Mouse (Mus musculus): ENCODE measurements around the gene Ap4s1.
"Not testable (repeated sequence)": the region's sequence is repeated elsewhere in the genome, so short reads cannot be mapped to it uniquely, and the experiment has no call there.

Ap4s1 gene

GRCm38 (mm10) chr12:51690893-51691844 is at the start of gene Ap4s1:
Gene Ap4s1 (plus strand): TSS chr12:51691033.
- peak; percentile 85 to 88 for DNase-seq

DNA sequence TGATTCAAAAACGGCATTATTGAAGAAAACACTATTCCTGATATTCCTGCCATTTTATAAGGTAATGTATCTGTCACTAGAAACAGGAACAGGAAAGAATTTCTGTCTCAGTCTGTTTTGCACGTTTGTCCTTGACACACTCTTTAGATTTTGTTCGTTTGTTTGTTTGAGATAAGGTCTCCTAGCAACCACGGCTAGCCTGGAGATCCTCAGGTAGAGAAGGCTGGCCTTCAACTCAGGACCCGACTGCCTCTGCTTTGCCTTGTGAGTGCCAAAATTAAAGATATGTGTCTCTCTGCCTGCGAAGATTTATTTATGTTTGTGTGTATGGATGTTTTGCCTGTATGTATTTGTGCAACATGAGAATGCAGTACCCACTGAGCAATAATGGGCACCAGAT is 49.0 kb upstream of the Ap4s1 start:
- DNase-seq = no peak

GRCm38 (mm10) chr12:51649401-51649800 is 41.4 kb upstream of the Ap4s1 start:
- DNase-seq = not testable (repeated sequence)

GRCm38 (mm10) chr12:51655944-51656465 is 34.8 kb upstream of the Ap4s1 start:
- DNase-seq = no peak

DNA sequence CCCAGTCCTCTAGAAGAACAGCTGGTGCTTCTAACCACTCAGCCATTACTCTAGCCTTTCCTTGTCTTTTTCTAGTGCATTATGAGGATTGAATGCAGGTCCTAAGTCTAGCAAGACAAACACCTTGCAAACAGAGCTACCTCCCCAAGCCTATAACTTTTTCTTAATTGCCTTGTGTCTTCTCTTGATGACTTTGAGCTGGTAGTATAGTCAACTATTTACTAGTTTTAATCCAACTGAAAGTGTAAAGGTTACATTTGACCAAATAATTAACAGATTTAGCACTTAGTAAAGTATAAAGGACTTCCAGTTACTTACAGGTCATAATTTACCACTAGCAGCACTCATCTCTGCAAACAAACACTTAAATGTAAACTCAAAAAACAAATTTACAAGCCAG is 27.8 kb upstream of the Ap4s1 start:
- no peak for DNase-seq

DNA sequence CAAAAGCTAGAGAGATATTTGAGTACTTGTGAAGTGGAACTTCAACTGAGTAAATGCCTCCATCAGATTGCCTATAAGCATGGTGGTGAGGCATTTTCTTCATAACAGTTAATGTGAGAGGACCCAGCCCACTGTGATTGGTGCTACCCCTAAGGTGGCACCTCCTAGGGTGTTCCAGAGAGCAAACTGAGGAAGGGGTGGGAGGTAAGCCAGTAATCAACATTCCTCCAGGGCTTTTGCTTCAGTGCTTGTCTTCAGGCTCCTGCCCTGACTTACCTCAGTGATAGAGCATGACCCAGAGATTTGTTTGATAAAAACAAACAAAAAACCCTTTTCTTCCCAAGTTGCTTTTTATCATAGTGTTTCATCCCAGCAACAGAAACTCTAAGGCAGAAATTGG is 26.9 kb upstream of the Ap4s1 start:
- no peak for DNase-seq

DNA sequence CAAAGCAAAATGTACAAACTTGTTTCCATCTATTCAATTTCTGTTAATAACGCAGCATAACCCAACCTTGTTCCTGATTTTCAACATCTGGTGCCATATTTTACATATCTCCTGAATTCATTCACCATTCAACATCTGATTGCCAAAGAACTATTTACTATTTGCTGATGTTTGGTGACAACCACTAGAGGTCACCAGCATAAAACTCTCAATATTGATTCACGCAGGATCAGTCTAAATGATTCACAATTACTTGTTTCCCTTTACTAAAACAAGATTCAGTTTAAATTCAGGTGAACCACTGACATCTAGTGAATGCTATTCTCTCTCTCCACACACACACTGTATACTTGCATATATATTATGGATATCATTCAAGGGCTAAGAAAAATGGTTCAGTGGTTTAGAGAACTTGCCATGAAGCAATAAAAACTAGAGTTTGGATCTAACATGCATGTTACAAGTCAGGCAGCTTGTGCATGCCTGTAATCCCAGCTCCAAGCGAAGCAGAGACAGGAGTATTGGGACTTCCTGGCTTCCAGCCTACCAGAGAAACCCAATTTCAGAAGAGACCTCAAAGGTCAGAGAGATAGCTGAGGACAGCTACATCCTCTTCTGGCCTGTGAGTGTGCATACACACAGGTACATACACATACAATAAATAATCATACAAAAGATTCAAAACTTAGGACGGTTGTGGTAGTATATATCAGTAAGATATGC is 24.0 kb upstream of the Ap4s1 start:
- DNase-seq = no peak

DNA sequence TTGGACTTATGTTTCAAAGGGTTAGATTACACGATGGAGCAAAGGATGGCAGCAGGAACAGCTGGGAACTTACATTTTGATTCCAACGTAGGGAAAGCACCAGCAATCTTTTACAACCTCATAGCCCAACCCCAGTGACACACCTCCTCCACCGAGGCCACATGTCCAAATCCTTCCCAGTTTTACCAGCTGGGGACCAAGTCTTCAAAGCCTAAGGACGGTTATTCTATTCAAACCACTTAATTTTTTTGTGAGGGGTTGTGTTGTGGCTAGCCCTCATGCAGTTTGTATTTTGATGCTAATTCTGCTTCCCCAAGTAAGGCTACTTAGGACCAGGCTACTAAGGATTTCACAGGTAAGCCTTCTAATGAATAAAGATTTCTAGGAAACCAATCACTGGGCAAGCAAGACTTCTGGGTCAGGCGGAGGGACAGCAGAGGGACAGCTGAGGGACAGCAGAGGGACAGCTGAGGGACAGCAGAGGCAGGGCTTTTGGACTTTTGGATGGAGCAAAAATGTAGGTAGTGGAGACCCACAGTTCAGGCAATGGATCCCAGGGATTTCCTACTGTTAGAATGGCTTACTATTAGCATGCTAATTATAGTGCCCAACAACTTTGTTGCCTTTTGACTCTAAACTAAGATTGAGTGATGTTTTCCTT is 19.5 kb upstream of the Ap4s1 start:
- no peak for DNase-seq

- DNase-seq = no peak
Measured at GRCm38 (mm10) chr12:51673270-51673669, 17.6 kb upstream of the Ap4s1 start.

DNA sequence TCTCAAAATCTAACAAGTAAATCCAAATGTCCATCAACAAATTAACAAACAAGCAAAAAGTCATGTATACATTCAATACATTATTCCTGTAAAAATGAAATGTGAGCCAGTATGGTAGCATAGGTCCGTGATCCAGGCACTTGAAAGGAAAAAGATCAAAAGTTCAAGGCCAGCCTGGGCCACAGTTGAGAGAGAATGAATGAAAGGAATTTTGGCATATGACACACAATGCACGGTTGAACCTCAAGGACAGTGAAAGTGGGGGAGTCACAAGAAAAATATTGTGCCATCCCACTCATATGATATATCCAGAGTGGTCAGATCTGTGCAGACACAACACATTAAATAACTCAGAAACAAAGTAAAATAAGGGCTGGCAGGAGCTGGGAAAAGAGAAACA is 14.4 kb upstream of the Ap4s1 start:
- DNase-seq = no peak

GRCm38 (mm10) chr12:51678844-51679243 is 12.0 kb upstream of the Ap4s1 start:
- peak; percentile 46 to 58 for DNase-seq

GRCm38 (mm10) chr12:51688546-51688945 is 2.3 kb upstream of the Ap4s1 start:
- no peak for DNase-seq

DNA sequence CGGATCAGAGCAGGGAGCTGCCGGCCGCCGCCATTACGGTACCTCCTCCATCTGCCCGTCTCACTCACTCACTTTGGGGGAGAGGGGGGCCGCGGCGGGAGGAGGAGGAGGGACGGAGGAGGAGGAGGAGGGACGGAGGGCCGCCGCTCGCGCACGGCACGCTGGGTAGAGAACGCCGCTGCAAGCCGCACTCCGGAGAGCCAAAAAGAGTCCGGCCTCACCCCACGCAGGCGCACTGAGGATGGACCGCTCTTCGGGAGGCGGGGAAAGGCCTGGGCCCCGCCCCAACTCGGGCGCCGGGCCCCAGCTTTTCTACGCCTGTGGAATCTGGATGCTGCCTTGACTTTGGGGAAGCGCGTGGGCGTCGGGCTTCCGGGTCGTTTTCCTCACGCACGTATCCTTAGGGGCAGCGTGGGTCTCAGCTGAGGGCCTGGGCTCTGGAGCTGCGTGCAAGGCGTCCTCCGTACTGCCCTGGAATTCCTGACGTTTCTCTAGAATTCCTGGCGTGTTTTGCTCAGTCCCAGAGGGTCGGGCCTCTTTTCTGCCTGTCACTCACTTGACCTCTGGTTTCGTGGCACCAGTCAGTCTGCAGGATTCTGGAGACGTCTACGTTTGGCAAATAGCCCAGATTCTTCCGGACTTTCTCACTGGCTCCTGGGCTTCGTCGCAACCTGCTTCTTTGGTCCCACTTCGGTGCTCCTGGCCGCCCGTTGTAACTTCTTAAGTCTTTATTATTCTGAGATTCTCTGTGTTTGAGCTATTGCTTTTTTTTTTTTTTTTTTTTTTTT is 1.2 kb downstream of the Ap4s1 start, which contains the start of gene Strn3:
TSS of gene Strn3 (minus strand) at position 53 of the 788 bp plus-strand sequence.
- peak; percentile 96 to 97 for DNase-seq

DNA sequence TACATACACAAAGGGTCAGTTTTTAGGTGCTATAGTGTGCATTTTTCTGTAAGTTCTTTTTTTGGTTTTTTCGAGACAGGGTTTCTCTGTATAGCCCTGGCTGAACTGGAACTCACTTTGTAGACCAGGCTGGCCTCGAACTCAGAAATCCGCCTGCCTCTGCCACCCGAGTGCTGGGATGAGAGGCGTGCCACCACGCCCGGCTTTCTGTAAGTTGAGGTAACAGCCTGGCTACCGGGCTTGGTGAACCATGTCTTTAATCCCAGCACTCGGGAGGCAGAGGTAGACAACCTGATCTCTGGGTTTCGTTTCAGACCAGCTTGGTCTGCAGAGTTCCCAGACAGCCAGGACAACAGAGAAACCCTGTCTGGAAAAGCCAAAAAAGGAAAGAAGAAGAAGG is 2.0 kb downstream of the Ap4s1 start:
- not testable (repeated sequence) for DNase-seq

GRCm38 (mm10) chr12:51693419-51693818 is 2.6 kb downstream of the Ap4s1 start:
- DNase-seq = no peak

DNA sequence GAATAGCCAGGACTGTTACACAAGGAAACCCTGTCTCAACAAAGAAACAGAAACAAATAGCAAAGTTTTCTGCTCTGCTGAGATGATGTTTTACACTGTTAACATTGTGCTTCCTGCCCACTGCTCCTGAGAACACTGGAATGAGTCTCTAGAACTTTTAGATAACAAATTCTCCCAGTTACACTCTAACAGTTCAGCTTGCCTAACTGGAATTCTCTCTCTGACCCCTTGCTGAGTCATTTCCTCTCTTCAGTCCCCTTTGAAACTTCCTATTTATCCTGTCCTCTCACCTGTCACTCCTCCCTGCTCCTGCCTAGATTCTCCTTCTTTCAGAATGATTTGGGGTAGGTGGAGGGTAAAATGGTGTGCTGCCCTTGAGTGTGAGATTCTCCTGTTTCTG is 3.3 kb downstream of the Ap4s1 start:
- no peak for DNase-seq

- no peak for DNase-seq
Measured at GRCm38 (mm10) chr12:51694966-51695365, 4.1 kb downstream of the Ap4s1 start.

DNA sequence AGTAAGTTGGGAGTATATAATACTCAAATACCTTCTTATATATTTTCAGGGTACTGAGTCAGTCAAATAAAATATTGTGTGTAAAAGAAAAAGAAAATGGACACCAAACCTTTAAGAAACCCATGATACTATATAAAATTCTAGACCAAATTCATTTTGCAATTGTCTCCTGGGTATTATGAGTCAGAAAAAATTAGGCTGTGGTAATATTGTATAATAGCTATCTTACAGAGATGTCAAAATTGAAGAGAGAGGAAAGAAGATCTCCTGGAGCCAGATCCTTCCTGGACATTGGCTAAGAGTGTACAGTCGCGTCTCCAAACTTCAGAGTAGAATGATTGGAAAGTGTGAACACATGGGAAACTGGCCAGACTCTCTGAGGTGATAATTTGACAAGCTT is 5.3 kb downstream of the Ap4s1 start:
- DNase-seq = no peak

- DNase-seq = no peak
Measured at GRCm38 (mm10) chr12:51699623-51700393, 9.0 kb downstream of the Ap4s1 start.

DNA sequence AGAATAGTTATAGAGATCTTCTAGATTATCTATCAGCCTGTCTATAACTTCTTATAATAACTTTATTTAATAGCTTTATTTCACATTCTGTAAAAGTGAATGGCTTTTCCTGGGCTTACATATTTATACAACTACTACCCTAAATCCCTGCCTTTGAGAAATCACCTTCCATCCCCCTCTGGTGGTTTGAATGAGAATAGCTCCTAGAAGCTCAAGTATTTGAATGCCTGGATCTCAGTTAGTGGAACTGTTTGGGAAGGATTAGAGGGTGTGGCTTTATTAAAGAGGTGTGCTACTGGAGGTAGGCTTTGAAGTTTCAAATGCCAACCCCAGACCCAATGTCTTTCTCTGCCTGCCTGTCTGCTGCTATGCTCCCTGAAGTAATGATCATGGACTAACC is 10.9 kb downstream of the Ap4s1 start:
- no peak for DNase-seq

GRCm38 (mm10) chr12:51703859-51704258 is 13.0 kb downstream of the Ap4s1 start:
- no peak for DNase-seq

Data from cerebellum, postnatal 25 days (tissue).